Mouse (Mus musculus) MEL (cell line): ENCODE data around the gene Ttll8.

Experiments used
- CTCF ChIP-seq, 3 experiments: IDR thresholded peaks in 2 of 3; conservative IDR thresholded peaks in 1 of 3; 2 replicates each; pipeline ENCODE4 v1.5.1; 2011 to 2012; ENCODE audit warnings: low read length in 3 of 3, low read depth in 2 of 3, mild to moderate bottlenecking in 2 of 3, improper control_type of control experiment in 1 of 3, inconsistent platforms in 1 of 3, mixed read lengths in 1 of 3, moderate library complexity in 1 of 3; ENCODE audit not compliant: control insufficient read depth in 1 of 3, insufficient read depth in 1 of 3, poor library complexity in 1 of 3, severe bottlenecking in 1 of 3
- GATA1 ChIP-seq: IDR thresholded peaks from 2 replicates; pipeline ENCODE4 v1.6.1; 2011; ENCODE audit warnings: low read depth, low read length, improper control_type of control experiment
- MAFK ChIP-seq: IDR thresholded peaks from 2 replicates; pipeline ENCODE4 v1.6.1; 2011; ENCODE audit warnings: low read depth, mild to moderate bottlenecking, low read length, improper control_type of control experiment, borderline replicate concordance
- MEF2A ChIP-seq: IDR thresholded peaks from 2 replicates; pipeline ENCODE4 v1.6.1; 2014; ENCODE audit warnings: low read depth, mild to moderate bottlenecking, inconsistent platforms, low read length, improper control_type of control experiment; ENCODE audit not compliant: poor library complexity, insufficient replicate concordance, severe bottlenecking; ENCODE audit errors: extremely low read depth
- POLR2A ChIP-seq, 2 experiments: IDR thresholded peaks; 2 replicates each; pipeline ENCODE4 v1.6.1; 2011 to 2012; ENCODE audit warnings: low read length in 2 of 2, mild to moderate bottlenecking in 2 of 2, control low read depth in 1 of 2, improper control_type of control experiment in 1 of 2, low read depth in 1 of 2, moderate library complexity in 1 of 2; ENCODE audit not compliant: control insufficient read depth in 1 of 2, insufficient read depth in 1 of 2, poor library complexity in 1 of 2
- POLR2AphosphoS2 ChIP-seq: IDR thresholded peaks from 2 replicates; pipeline ENCODE4 v1.6.1; 2011; ENCODE audit warnings: low read length, improper control_type of control experiment
- UBTF ChIP-seq: IDR thresholded peaks from 2 replicates; pipeline ENCODE4 v1.6.1; 2012; ENCODE audit warnings: low read depth, mild to moderate bottlenecking, inconsistent platforms, low read length, improper control_type of control experiment, moderate library complexity, borderline replicate concordance; ENCODE audit not compliant: insufficient read depth
- ZKSCAN1 ChIP-seq: IDR thresholded peaks from 2 replicates; pipeline ENCODE4 v1.6.1; 2012; ENCODE audit warnings: low read depth, mild to moderate bottlenecking, inconsistent platforms, low read length, improper control_type of control experiment, moderate library complexity
- ZMIZ1 ChIP-seq: IDR thresholded peaks from 2 replicates; pipeline ENCODE4 v1.6.1; 2012; ENCODE audit warnings: low read depth, mild to moderate bottlenecking, inconsistent platforms, low read length, improper control_type of control experiment, moderate library complexity

DNA sequence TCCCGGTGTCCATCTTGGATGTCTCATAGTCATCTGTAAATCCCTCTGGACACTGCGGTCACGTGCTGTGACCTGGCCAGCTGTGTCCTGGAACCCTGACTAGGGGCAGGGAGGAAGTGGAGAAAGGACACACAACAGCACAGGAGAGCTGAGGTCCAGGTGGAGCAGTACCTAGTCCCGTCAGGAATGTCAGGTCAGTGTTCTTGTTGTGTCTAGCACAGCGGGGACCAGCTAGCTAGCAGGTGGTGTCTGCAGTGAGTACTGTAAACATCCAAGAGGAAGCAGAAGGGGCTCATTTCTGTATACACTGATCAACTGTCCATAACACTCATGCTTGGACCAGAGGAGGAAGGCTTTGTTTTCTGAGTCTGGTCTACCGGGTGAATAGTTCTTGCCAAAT, 68.8 kb downstream of the Ttll8 start:
- no peak for TF ChIP-seq CTCF (IDR thresholded peaks at IDR 0.05 in 2 of 3, conservative IDR thresholded peaks at IDR 0.05 in 1 of 3; ENCODE audit: control insufficient read depth in 1 of 3, insufficient read depth in 1 of 3, low read depth in 2 of 3, low read length in 3 of 3, poor library complexity in 1 of 3, severe bottlenecking in 1 of 3)
- no peak for TF ChIP-seq POLR2A (IDR thresholded peaks at IDR 0.05; ENCODE audit: control insufficient read depth in 1 of 2, insufficient read depth in 1 of 2, low read depth in 1 of 2, low read length in 2 of 2, poor library complexity in 1 of 2)
- no peak for TF ChIP-seq ZKSCAN1
- TF ChIP-seq MAFK: no peak
- TF ChIP-seq MEF2A: no peak
- TF ChIP-seq ZMIZ1: no peak
- no peak for TF ChIP-seq POLR2AphosphoS2
- no peak for TF ChIP-seq UBTF
- TF ChIP-seq GATA1: no peak
